Mouse (Mus musculus) myocyte (in vitro differentiated cells): ENCODE data around the gene Sqstm1. TPM values are rescaled to one million over a fixed set of nuclear protein-coding genes. Genes with fewer than 3 reads are reported as not detected.
A peak's percentile ranks its signal among the peaks of the same experiment; 100 is the strongest.

Experiments
- H3K27me3 ChIP-seq: one replicate; pipeline ENCODE4 v1.6.1; 2011; ENCODE audit not compliant: control insufficient read depth, insufficient read depth, insufficient read length
- H3K36me3 ChIP-seq: one replicate; pipeline ENCODE4 v1.6.1; 2011; ENCODE audit not compliant: control insufficient read depth, insufficient read depth
- H3K4me2 ChIP-seq: one replicate; pipeline ENCODE4 v1.6.1; 2011; ENCODE audit warnings: low read depth, control low read depth
- H3K4me3 ChIP-seq: one replicate; pipeline ENCODE4 v1.5.1; 2011; ENCODE audit warnings: mild to moderate bottlenecking, control low read depth, moderate library complexity
- H3K79me2 ChIP-seq: one replicate; pipeline ENCODE4 v1.6.1; 2011; ENCODE audit not compliant: control insufficient read depth, insufficient read depth
- H3ac ChIP-seq: one replicate; pipeline ENCODE4 v1.6.1; 2011; ENCODE audit not compliant: control insufficient read depth, insufficient read length
- CEBPB ChIP-seq: IDR thresholded peaks from 2 replicates; pipeline ENCODE4 v1.6.1; 2011; ENCODE audit warnings: mild to moderate bottlenecking, moderate library complexity; ENCODE audit not compliant: poor library complexity, insufficient read depth, severe bottlenecking
- E2F4 ChIP-seq: IDR thresholded peaks from one replicate; pipeline ENCODE4 v1.6.1; 2011; ENCODE audit warnings: mild to moderate bottlenecking, control low read depth, moderate library complexity; ENCODE audit not compliant: insufficient read depth
- MAX ChIP-seq: IDR thresholded peaks from one replicate; pipeline ENCODE4 v1.6.1; 2011; ENCODE audit warnings: low read depth, mild to moderate bottlenecking, control low read depth
- MYOD1 ChIP-seq, 3 experiments: IDR thresholded peaks; one replicate each; pipeline ENCODE4 v1.6.1; 2011; ENCODE audit warnings: control low read depth in 2 of 3, low read depth in 2 of 3, mild to moderate bottlenecking in 2 of 3, moderate library complexity in 1 of 3; ENCODE audit not compliant: insufficient read length in 2 of 3, control insufficient read depth in 1 of 3
- MYOG ChIP-seq, 3 experiments: IDR thresholded peaks; one replicate each; pipeline ENCODE4 v1.6.1; 2011; ENCODE audit warnings: control low read depth in 2 of 3, low read depth in 2 of 3, mild to moderate bottlenecking in 2 of 3; ENCODE audit not compliant: insufficient read length in 2 of 3, control insufficient read depth in 1 of 3, insufficient read depth in 1 of 3
- POLR2A ChIP-seq: IDR thresholded peaks from one replicate; pipeline ENCODE4 v1.6.1; 2011; ENCODE audit warnings: low read depth, mild to moderate bottlenecking, control low read depth, moderate library complexity; ENCODE audit not compliant: insufficient read length
- POLR2AphosphoS2 ChIP-seq: IDR thresholded peaks from one replicate; pipeline ENCODE4 v1.6.1; 2011; ENCODE audit warnings: low read depth, control low read depth; ENCODE audit not compliant: insufficient read length
- REST ChIP-seq: IDR thresholded peaks from one replicate; pipeline ENCODE4 v1.6.1; 2011; ENCODE audit warnings: mild to moderate bottlenecking, control low read depth, moderate library complexity; ENCODE audit not compliant: insufficient read depth, insufficient read length
- SRF ChIP-seq: IDR thresholded peaks from one replicate; pipeline ENCODE4 v1.6.1; 2011; ENCODE audit warnings: low read depth; ENCODE audit not compliant: control insufficient read depth, insufficient read length
- TCF12 ChIP-seq: IDR thresholded peaks from one replicate; pipeline ENCODE4 v1.6.1; 2011; ENCODE audit warnings: mild to moderate bottlenecking, control low read depth; ENCODE audit not compliant: poor library complexity, insufficient read depth, severe bottlenecking
- TCF3 ChIP-seq: IDR thresholded peaks from one replicate; pipeline ENCODE4 v1.6.1; 2011; ENCODE audit warnings: low read depth, control low read depth; ENCODE audit not compliant: insufficient read length
- USF1 ChIP-seq: IDR thresholded peaks from one replicate; pipeline ENCODE4 v1.6.1; 2011; ENCODE audit warnings: low read depth, mild to moderate bottlenecking, control low read depth, moderate library complexity
- polyA plus RNA-seq: library from polyadenylated mRNA; unstranded; fragments of >200 nt; fragmentation: generic; extraction: Trizol; gene quantifications from one replicate; pipeline ENCODE4 v1.2.1, GENCODE M21; 2012; ENCODE audit warnings: missing spikeins

The Sqstm1 gene
- polyA plus RNA-seq, 1 experiment: 873 TPM

DNA sequence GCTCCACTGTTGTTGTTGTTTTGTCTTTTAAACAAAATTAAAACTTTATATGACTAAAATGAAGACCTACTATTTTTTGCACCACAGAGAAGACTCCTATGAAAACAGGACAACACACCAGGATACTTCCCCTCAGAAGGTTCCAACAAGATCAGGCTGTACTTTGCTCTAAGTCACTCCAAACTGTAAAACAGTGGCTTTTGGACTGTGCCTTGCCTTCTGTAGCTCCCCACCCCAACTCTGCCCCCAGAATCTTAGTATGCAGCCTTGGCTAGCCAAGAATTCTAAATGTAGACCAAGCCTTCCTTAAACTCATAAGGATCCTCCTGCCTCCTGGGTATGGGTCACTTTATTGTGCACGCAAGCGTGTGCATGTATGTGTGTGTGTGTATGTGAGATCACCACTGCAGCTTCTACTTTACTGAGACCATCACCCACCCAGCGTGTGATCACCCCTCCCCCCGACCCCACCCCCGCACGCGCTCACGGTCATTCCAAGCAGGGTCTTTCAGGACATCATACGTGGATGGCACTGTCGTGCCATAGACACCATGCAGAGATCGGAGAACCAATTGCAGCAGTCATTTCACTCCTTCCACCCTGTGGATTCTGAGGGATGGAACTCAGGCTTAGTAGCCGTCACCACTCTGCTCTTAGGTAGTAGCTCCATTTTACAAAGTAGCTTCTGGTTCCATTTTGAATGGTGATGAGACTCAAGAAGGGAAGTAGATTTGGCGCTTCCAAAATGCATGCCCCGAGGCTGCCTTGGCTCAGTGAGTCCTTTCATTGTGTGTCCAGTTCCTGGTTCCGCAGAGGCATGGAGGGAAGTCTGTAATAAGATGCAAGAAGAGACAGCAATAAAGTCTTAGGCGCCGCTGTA is 13.4 kb upstream of the Sqstm1 start:
- H3ac ChIP-seq: peak overlapping the region; percentile 55
- H3K79me2 ChIP-seq: peaks cover 23% of the 10 kb centered on the region
- no peaks in the 10 kb centered on the region for H3K27me3 ChIP-seq
- H3K36me3 ChIP-seq: no peaks in the 10 kb centered on the region
- TF ChIP-seq POLR2AphosphoS2 (peak; percentile 4), TCF12 (no peak), CEBPB (0 out of 2 replicates have a peak, but pooled peaks have one; percentile 24), MYOD1 (IDR thresholded peaks at IDR 0.05; ENCODE audit: control insufficient read depth in 1 of 3, insufficient read length in 2 of 3, low read depth in 2 of 3) (no peak)
- H3K4me2 ChIP-seq: peak overlapping the region; percentile 86
- peak overlapping the region; percentile 72 for H3K4me3 ChIP-seq

DNA sequence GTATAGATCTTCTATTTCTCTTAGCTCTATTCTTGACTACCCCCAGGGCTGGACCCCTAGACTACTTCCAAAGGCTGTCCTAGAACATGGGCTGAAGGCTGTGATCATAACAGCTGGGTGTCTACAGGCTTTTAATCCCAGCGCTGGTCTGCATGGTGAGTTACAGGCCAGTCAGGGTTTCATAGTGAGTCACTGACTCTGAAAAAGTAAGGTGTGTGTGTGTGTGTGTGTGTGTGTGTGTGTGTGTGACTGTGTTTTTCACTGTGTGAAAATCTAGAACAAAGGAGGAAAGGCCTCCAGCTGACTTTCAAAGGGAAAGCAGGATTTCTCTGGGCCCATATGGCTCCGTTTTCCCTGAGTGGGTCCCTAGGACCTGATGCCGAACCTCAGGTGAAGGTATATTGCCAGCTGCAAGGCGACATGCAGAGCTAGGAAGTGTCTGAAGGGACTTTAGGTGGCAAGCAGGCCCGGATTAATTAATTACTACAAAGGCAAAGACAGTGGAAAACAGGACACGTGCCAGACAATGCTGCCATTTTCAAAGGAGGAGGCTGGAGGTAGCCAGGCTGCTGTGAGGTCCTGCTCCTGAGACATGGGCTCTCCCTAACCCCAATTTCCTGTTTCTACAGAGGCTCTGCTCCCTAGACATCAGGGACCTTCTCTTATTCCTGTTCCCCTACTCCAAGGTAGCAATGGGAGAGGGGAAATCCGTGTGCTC is 12.1 kb upstream of the Sqstm1 start:
- Histone ChIP-seq H3ac (no peak overlapping the region), H3K4me3 (no peak overlapping the region), H3K79me2 (peaks cover 20% of the 10 kb centered on the region), H3K36me3 (no peaks in the 10 kb centered on the region), H3K4me2 (peak overlapping the region; percentile 86), H3K27me3 (no peaks in the 10 kb centered on the region)
- no peak for TF ChIP-seq SRF

DNA sequence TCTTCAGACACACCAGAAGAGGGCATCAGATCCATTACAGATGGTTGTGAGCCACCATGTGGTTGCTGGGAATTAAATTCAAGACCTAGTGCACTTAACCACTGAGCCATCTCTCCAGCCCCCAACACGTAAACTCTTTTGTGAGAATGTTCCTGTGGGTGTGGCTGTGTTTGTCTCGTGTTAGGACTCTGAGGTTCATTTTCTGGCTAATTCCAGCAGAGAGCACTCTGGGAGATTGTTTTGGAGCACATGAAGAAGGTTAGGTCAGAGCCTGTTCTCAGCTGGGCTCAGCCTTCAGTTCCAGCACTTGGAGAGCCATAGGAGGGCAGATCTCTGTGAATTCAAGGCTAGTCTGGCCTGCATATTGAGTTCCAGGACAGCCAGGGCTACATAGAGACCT is 9.2 kb upstream of the Sqstm1 start:
- TF ChIP-seq CEBPB (no peak), SRF (no peak), MYOG (IDR thresholded peaks at IDR 0.05; ENCODE audit: control insufficient read depth in 1 of 3, insufficient read depth in 1 of 3, insufficient read length in 2 of 3, low read depth in 2 of 3) (no peak), E2F4 (no peak), TCF3 (no peak), TCF12 (no peak), POLR2AphosphoS2 (no peak), USF1 (no peak), REST (no peak), POLR2A (no peak), MYOD1 (IDR thresholded peaks at IDR 0.05; ENCODE audit: control insufficient read depth in 1 of 3, insufficient read length in 2 of 3, low read depth in 2 of 3) (no peak)
- Histone ChIP-seq H3K4me3 (no peak overlapping the region), H3K27me3 (no peaks in the 10 kb centered on the region), H3K4me2 (no peak overlapping the region), H3K79me2 (no peaks in the 10 kb centered on the region), H3K36me3 (no peaks in the 10 kb centered on the region), H3ac (no peak overlapping the region)

DNA sequence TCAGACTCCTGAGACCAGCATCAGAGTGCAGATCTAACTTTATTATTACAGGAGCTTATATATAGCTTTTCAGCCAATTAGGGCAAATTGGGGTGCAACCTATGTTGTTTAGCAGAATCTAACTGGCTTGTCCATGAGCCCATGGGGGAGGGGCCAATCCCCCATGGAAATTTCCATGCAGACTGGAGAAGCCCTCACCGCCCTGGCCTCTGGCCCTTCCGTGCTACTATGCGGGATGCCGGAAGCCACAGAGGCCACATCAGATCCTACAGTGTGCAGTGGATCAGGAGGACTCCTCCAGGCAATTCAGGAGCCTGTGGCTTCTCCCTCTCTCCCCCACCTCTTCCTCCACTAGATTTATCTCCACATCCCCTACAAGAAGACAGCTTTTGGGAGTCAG is 7.2 kb upstream of the Sqstm1 start:
- no peaks in the 10 kb centered on the region for H3K79me2 ChIP-seq
- peak overlapping the region; percentile 68 for H3K4me2 ChIP-seq
- TF ChIP-seq REST (no peak), E2F4 (no peak), MYOD1 (IDR thresholded peaks at IDR 0.05; ENCODE audit: control insufficient read depth in 1 of 3, insufficient read length in 2 of 3, low read depth in 2 of 3) (no peak), POLR2AphosphoS2 (no peak), POLR2A (no peak), MYOG (IDR thresholded peaks at IDR 0.05; ENCODE audit: control insufficient read depth in 1 of 3, insufficient read depth in 1 of 3, insufficient read length in 2 of 3, low read depth in 2 of 3) (no peak)
- H3ac ChIP-seq: no peak overlapping the region
- no peaks in the 10 kb centered on the region for H3K36me3 ChIP-seq
- H3K27me3 ChIP-seq: no peaks in the 10 kb centered on the region
- no peak overlapping the region for H3K4me3 ChIP-seq

DNA sequence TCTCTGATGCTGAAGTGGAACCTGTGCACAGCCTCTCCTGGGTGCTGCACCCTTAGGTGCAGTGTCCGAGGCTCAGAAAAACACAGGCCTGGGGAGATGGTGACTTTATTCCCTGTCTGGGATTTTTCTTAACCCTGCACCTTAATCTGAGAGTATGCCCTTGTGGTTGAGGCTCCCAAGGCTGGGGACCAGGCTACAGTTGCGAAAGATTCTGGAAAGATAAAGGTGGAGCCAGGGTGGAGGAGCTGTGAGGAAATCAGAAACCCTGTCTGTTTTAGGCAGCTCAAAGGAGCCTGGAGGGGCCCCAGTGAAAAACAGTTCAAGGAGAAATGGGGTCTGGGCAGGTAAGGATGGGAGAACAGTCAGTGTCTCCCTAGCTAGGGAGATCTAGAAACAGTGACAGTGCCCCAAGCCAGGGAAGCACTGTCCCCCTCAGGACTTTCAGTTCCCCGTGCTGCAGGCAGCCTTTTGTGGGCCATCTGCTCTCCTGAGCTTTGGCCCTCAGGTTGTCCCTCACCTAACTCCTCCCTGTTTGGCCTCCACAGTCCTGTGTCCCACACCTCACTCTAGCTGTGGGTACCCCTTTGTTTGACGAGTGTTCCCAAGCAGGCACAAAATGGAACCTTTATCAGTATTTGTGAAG is 6.2 kb upstream of the Sqstm1 start:
- TF ChIP-seq MYOG (IDR thresholded peaks at IDR 0.05; ENCODE audit: control insufficient read depth in 1 of 3, insufficient read depth in 1 of 3, insufficient read length in 2 of 3, low read depth in 2 of 3): no peak
- TF ChIP-seq SRF: no peak
- TF ChIP-seq CEBPB: no peak
- no peak for TF ChIP-seq MAX
- TF ChIP-seq POLR2AphosphoS2: peak; percentile 37
- Histone ChIP-seq H3K4me3 (no peak overlapping the region), H3K4me2 (no peak overlapping the region), H3K36me3 (no peaks in the 10 kb centered on the region), H3ac (no peak overlapping the region), H3K27me3 (no peaks in the 10 kb centered on the region), H3K79me2 (no peaks in the 10 kb centered on the region)
